Mouse (Mus musculus) lung, embryonic 15.5 days (tissue): ENCODE data around the gene Rad9b. TPM values are rescaled to one million over a fixed set of nuclear protein-coding genes. Genes with fewer than 3 reads are reported as not detected.

ENCODE experiments used
- ATAC-seq: fragments of 200-750 bp; cut with Nextera tagmentation; 2 replicates; pipeline ENCODE4 v1.8.0; 2017; ENCODE audit warnings: moderate number of reproducible peaks, borderline replicate concordance; ENCODE audit not compliant: low FRiP score, low TSS enrichment; ENCODE audit errors: extremely low read depth
- H3K27ac ChIP-seq: fragments of 300-500 bp; sonication (generic); 2 replicates; pipeline ENCODE4 v1.5.1; 2015; ENCODE audit warnings: moderate library complexity, mild to moderate bottlenecking, inconsistent platforms
- H3K27me3 ChIP-seq: fragments of 300-500 bp; sonication (generic); 2 replicates; pipeline ENCODE4 v1.6.1; 2015; ENCODE audit warnings: inconsistent platforms
- H3K36me3 ChIP-seq: fragments of 300-500 bp; sonication (generic); 2 replicates; pipeline ENCODE4 v1.6.1; 2015; ENCODE audit warnings: inconsistent platforms
- H3K4me1 ChIP-seq: fragments of 300-500 bp; sonication (generic); 2 replicates; pipeline ENCODE4 v1.6.1; 2015; ENCODE audit warnings: inconsistent platforms
- H3K4me2 ChIP-seq: fragments of 300-500 bp; sonication (generic); 2 replicates; pipeline ENCODE4 v1.6.1; 2015; ENCODE audit warnings: inconsistent platforms, mild to moderate bottlenecking, moderate library complexity
- H3K4me3 ChIP-seq: fragments of 300-500 bp; sonication (generic); 2 replicates; pipeline ENCODE4 v1.5.1; 2015; ENCODE audit warnings: mild to moderate bottlenecking, inconsistent platforms
- H3K9ac ChIP-seq: fragments of 300-500 bp; sonication (generic); 2 replicates; pipeline ENCODE4 v1.6.1; 2015; ENCODE audit warnings: inconsistent platforms
- H3K9me3 ChIP-seq: fragments of 300-500 bp; sonication (generic); 2 replicates; pipeline ENCODE4 v1.6.1; 2016; ENCODE audit warnings: inconsistent platforms
- WGBS: fragments of 180-500 bp; shearing (Covaris S2); methylation state at CpG from one replicate; pipeline ENCODE4 v1.1.7; 2015; 5-methylcytosine and 5-hydroxymethylcytosine counted together
- polyA plus RNA-seq: library from polyadenylated mRNA; unstranded; fragments of >200 nt; fragmentation: Nextera tagmentation; extraction: Ambion mirVana; gene quantifications from 2 replicates; pipeline ENCODE4 v1.2.1, GENCODE M21; 2015

Rad9b gene
- polyA plus RNA-seq, 1 experiment from 2014 or later, result 9.2 TPM

DNA sequence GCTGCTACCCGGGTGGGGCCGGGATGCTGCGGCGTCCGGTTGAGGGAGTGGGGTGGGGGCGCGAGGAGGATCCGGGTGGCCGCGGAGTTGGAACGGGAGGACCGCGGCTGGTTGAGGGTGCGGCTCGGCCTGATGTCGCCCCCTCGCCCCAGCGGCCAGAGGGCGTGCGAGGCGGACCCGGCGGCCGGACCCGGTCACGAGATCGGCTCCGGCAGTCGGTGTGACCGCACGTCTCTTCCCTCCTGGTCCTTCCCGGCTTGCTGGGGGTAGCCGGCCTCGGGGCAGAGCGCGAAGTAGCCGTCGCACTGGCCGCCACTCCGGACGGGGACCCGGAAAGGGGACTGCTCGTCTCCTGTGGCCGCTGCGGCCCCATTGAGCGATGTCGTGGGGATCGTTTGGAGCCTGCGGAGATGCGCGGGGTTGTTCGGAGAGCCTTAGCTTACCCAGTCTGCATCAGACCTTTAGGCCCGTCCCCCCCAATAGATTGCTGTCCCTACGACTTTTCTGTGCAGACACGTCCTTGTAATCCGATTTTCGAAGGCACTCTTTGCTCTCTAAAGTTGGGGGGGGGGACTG lies 547 bp upstream of the Rad9b start:
- WGBS, result under 1% methylated on average over 36 of the region's 57 CpGs
- Histone ChIP-seq H3K9me3 (no peaks in the 10 kb centered on the region), H3K4me1 (peaks cover 9% of the 10 kb centered on the region; the same call in 1 of the 2 replicates), H3K4me3 (peak overlapping the region; percentile 99), H3K36me3 (peaks cover 5% of the 10 kb centered on the region; the same call in 1 of the 2 replicates), H3K9ac (peak overlapping the region; percentile 92), H3K4me2 (peak overlapping the region; percentile 78), H3K27me3 (no peaks in the 10 kb centered on the region), H3K27ac (peak overlapping the region; percentile 27)
- ATAC-seq, result peak; percentile 50

GRCm38 (mm10) chr5:122345777-122346176 lies 8.3 kb downstream of the Rad9b start:
- Histone ChIP-seq H3K4me2 (no peak overlapping the region), H3K9me3 (no peaks in the 10 kb centered on the region), H3K4me1 (no peaks in the 10 kb centered on the region), H3K27ac (no peak overlapping the region), H3K4me3 (no peak overlapping the region), H3K9ac (no peak overlapping the region), H3K27me3 (no peaks in the 10 kb centered on the region), H3K36me3 (no peaks in the 10 kb centered on the region)
- 71% methylated on average over 4 of the region's 4 CpGs for WGBS
- ATAC-seq, result no peak

DNA sequence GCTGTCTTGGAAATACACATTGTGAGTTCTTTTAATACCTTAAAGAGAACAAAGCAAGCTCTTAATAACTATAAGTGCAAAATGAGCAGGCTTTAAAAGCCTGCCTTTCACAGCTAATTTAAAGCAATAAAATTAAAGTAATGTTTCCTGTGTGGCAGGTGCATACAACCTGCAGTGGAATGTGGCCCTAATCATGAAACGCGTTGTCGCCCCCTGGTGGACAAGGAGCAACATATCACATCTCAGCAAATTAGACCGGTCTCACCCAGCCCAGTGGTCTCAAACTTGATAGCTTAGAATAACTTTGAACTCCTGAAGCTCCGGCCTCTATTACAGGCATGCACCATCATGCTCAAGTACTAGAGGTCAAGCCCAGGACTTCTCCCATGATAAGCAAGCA lies 9.8 kb downstream of the Rad9b start:
- ATAC-seq, result no peak
- H3K4me1 ChIP-seq, result no peaks in the 10 kb centered on the region
- H3K9ac ChIP-seq, result no peak overlapping the region
- WGBS, result 9% methylated on average over 5 of the region's 5 CpGs
- H3K9me3 ChIP-seq, result no peaks in the 10 kb centered on the region
- no peak overlapping the region for H3K27ac ChIP-seq
- no peak overlapping the region for H3K4me3 ChIP-seq
- no peak overlapping the region for H3K4me2 ChIP-seq
- no peaks in the 10 kb centered on the region for H3K36me3 ChIP-seq
- no peaks in the 10 kb centered on the region for H3K27me3 ChIP-seq

DNA sequence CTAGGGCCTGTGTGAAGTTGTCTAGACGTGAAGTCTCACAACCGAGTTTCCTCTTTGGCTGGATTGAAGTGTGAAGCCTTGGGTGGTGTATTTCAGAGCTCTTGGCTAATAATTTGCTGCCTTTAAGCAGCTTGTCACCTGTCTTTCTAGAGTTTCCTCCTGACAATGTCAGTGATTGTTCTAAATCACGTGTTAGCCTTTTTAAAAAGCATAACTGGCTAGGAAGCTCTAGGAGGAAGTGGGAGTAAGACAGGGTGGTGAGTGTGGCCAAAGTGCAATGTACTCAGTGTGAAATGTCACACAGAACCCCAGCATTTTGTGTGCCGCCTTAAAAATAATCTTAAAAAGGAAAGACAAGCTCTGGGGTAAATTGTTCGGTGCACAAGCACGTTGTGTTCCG lies 10.3 kb downstream of the Rad9b start:
- Histone ChIP-seq H3K27me3 (no peaks in the 10 kb centered on the region), H3K9ac (no peak overlapping the region), H3K4me3 (no peak overlapping the region), H3K9me3 (no peaks in the 10 kb centered on the region), H3K4me2 (no peak overlapping the region), H3K27ac (no peak overlapping the region), H3K4me1 (no peaks in the 10 kb centered on the region), H3K36me3 (no peaks in the 10 kb centered on the region)
- no peak for ATAC-seq
- 48% methylated on average over 7 of the region's 7 CpGs for WGBS

GRCm38 (mm10) chr5:122342874-122343273 lies 11.2 kb downstream of the Rad9b start:
- no peaks in the 10 kb centered on the region for H3K9me3 ChIP-seq
- no peak for ATAC-seq
- H3K4me1 ChIP-seq, result no peaks in the 10 kb centered on the region
- 60% methylated on average over 1 of the region's 1 CpGs for WGBS
- H3K9ac ChIP-seq, result no peak overlapping the region
- H3K27me3 ChIP-seq, result no peaks in the 10 kb centered on the region
- no peaks in the 10 kb centered on the region for H3K36me3 ChIP-seq
- H3K4me3 ChIP-seq, result no peak overlapping the region
- H3K27ac ChIP-seq, result no peak overlapping the region
- H3K4me2 ChIP-seq, result no peak overlapping the region

DNA sequence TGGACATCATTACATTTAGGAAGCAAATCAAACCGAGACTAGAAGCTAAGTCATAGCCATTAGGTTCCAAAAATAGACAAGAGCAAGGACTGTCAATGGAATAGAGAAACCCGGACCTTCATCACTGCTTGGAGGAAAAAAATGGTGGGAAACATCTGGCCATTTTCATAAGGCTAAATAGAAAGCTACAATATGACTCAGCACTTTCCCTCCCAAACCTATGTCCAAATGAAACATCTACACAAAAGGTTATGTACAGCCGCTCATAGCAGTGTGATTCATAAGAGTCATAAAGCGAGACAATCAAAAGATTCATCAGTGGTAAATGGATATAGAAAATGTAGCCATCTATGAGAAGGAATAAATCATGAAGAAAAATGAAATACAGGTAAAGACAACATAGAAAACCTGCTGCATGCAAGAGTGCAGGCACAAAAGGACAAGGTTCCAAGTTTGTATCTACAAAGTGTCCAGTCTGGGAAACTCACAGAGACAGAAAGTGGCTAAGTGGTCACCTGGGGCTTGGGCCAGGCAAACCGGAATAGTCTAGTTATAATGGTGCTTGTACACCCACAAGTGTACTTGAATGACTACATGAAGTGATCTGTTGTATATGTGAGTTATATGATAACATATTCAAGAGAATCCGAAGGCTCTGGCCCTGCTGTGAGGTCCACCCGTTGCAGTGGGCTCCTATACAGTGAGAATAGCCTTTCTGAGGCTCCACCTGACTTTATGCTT lies 17.3 kb downstream of the Rad9b start:
- Histone ChIP-seq H3K27ac (no peak overlapping the region), H3K4me2 (no peak overlapping the region), H3K9ac (no peak overlapping the region), H3K36me3 (no peaks in the 10 kb centered on the region), H3K27me3 (no peaks in the 10 kb centered on the region), H3K4me1 (no peaks in the 10 kb centered on the region), H3K4me3 (no peak overlapping the region), H3K9me3 (no peaks in the 10 kb centered on the region)
- no peak for ATAC-seq
- WGBS, result 81% methylated on average over 7 of the region's 7 CpGs

- 80% methylated on average over 2 of the region's 3 CpGs for WGBS
These were observed 19.4 kb downstream of the Rad9b start for GRCm38 (mm10) chr5:122334682-122335081.

DNA sequence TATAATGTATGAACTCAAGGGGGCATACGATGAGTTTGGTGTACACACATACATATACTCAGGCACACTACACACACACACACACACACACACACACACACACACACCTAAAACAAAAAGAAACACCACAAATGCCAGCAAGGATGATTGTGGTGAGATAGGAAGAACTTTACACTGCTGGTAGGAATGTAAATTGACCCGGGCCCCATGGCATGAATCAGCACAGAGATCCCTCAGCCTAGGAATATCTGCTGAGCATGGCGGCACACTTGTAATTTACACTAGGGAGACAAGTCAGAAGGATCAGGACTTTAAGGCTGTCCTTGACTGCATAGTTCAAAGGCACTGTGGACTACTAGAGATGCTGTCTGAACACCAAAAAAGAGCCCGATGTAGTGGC lies 23.8 kb downstream of the Rad9b start:
- Histone ChIP-seq H3K9me3 (no peaks in the 10 kb centered on the region), H3K4me2 (no peak overlapping the region), H3K27me3 (no peaks in the 10 kb centered on the region), H3K4me3 (no peak overlapping the region), H3K27ac (no peak overlapping the region), H3K9ac (no peak overlapping the region), H3K4me1 (no peaks in the 10 kb centered on the region), H3K36me3 (peaks cover 6% of the 10 kb centered on the region; the same call in 1 of the 2 replicates)
- 79% methylated on average over 4 of the region's 4 CpGs for WGBS
- ATAC-seq, result no peak

More at GRCm38 (mm10) chr5:122334682-122335081, 19.4 kb downstream of the Rad9b start:
- no peak overlapping the region for H3K9ac ChIP-seq
- H3K4me3 ChIP-seq, result no peak overlapping the region
- H3K36me3 ChIP-seq, result no peaks in the 10 kb centered on the region
- H3K4me2 ChIP-seq, result no peak overlapping the region
- no peak for ATAC-seq
- H3K4me1 ChIP-seq, result no peaks in the 10 kb centered on the region
- no peaks in the 10 kb centered on the region for H3K27me3 ChIP-seq
- no peaks in the 10 kb centered on the region for H3K9me3 ChIP-seq
- no peak overlapping the region for H3K27ac ChIP-seq

GRCm38 (mm10) chr5:122327283-122327682 lies 26.8 kb downstream of the Rad9b start:
- no peak for ATAC-seq
- no peaks in the 10 kb centered on the region for H3K9me3 ChIP-seq
- H3K9ac ChIP-seq, result no peak overlapping the region
- H3K4me2 ChIP-seq, result no peak overlapping the region
- H3K27me3 ChIP-seq, result no peaks in the 10 kb centered on the region
- no peaks in the 10 kb centered on the region for H3K4me1 ChIP-seq
- 73% methylated on average over 3 of the region's 3 CpGs for WGBS
- H3K36me3 ChIP-seq, result peaks cover 6% of the 10 kb centered on the region; the same call in 1 of the 2 replicates
- no peak overlapping the region for H3K27ac ChIP-seq
- no peak overlapping the region for H3K4me3 ChIP-seq

- no peaks in the 10 kb centered on the region for H3K9me3 ChIP-seq
- ATAC-seq, result no peak
- no peaks in the 10 kb centered on the region for H3K27me3 ChIP-seq
- peaks cover 19% of the 10 kb centered on the region for H3K36me3 ChIP-seq
- no peak overlapping the region for H3K9ac ChIP-seq
- 85% methylated on average over 8 of the region's 8 CpGs for WGBS
- H3K4me2 ChIP-seq, result no peak overlapping the region
- H3K4me3 ChIP-seq, result no peak overlapping the region
- no peak overlapping the region for H3K27ac ChIP-seq
- no peaks in the 10 kb centered on the region; the same call in 1 of the 2 replicates for H3K4me1 ChIP-seq
These were observed 28.6 kb downstream of the Rad9b start for GRCm38 (mm10) chr5:122325477-122325876.

DNA sequence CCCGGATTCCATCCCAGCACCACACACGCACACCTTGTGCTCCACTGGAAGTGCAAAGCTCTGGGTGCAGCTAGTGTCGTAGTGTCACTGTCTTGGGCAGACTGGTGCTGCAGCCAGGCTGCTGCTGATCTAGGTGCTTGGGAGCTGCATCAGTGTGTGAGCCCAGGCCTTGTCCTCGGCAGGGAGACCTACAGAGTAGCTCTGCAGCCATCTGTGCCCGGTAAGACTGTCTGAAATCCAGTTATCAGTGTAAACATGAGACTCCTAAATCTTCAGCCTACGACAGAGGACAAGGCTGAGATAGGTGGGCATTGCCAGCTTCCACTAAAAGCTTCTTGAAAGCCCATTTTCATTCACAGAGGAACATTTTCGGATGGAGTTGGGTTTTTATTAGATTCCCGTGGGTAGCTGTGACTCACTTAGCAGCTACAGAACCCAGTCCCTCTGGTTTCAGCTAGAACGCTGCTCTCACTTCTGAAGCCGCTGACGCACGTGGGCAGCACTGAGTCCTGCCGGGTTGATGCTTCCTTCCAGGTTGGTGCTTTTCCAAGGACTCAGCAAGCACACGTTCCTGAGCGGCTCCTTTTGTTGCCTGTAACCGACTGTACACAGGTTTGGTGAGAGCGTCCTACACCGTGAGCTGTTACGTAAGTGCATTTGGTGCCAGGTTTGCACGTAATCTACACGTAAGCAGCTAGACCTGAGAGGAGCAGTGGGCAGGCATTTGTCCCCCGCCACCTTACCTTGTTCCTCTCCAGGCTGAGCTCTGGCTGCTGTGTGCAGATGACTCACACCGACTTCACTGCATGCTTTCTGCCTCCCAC lies 29.2 kb downstream of the Rad9b start:
- H3K27me3 ChIP-seq, result no peaks in the 10 kb centered on the region
- H3K27ac ChIP-seq, result no peak overlapping the region
- H3K9me3 ChIP-seq, result no peaks in the 10 kb centered on the region
- ATAC-seq, result no peak
- H3K36me3 ChIP-seq, result peaks cover 19% of the 10 kb centered on the region
- H3K4me1 ChIP-seq, result peaks cover 2% of the 10 kb centered on the region; the same call in 1 of the 2 replicates
- no peak overlapping the region for H3K4me2 ChIP-seq
- H3K9ac ChIP-seq, result no peak overlapping the region
- WGBS, result 84% methylated on average over 23 of the region's 23 CpGs
- H3K4me3 ChIP-seq, result no peak overlapping the region

DNA sequence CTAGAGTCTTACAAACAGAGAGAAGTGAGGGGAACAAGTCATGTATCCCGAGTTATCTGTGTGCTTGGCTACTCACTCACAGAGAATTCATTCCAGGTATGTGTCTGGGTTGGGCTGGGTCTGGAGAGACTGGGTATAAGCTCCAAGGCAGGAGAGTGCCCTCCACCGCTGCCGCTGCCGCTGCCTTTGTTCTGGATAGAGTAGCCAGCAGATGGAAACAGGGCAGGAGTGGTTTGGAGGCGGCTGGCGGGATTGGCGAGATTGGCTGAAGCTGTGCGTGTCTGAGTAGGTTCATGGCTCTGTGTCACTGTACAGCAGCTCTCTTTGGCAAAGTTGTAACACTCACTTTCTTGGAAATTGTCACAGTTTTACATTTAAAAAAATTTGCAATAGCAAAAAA lies 30.5 kb downstream of the Rad9b start:
- Histone ChIP-seq H3K4me3 (no peak overlapping the region), H3K9me3 (no peaks in the 10 kb centered on the region), H3K4me2 (no peak overlapping the region), H3K36me3 (peaks cover 19% of the 10 kb centered on the region), H3K27ac (no peak overlapping the region), H3K9ac (no peak overlapping the region), H3K4me1 (peaks cover 9% of the 10 kb centered on the region; the same call in 1 of the 2 replicates), H3K27me3 (no peaks in the 10 kb centered on the region)
- WGBS, result 67% methylated on average over 8 of the region's 8 CpGs
- ATAC-seq, result no peak
